Mouse (Mus musculus) c-Kit-positive CD71-negative TER-119-negative erythroid progenitor cells, embryonic 14.5 days (primary cell): ENCODE results near the gene Crip3.

ENCODE experiments used
- DNase-seq: peaks from one replicate; pipeline ENCODE4 v3.0.0-alpha.2; 2013; ENCODE audit warnings: low read depth

Gene Crip3

DNA sequence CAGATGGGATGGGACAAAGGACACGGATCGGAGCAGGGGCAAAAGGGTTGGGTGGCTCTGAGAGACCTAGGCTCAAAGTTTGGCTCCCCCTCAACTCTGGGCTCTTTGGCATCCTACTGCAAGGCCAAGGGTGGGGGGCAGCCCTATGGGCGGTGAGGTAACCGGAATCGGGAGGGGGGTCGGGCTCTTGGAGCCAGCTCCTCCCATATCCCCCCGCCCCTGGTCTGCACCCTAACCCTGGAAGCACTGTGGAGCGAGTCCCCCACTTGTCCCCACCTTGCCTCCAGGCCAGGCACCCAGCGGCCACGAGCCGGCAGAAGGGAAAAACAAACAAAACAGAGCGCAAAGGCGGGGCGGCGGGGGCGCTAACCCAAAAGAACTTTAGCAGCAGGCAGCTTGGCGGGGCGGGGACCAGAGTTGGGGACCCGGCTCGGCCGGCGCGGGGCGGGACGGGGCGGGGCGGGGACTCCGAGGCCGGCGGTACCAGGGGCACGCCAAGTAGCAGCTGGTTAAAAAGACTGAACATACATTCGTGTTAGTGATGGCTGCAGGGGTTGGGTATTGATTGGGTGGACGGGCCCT, 26.5 kb downstream of the Crip3 start:
- DNase-seq, result no peak

GRCm38 (mm10) chr17:46457791-46458190, 29.1 kb downstream of the Crip3 start:
- peak; percentile 56 for DNase-seq

DNA sequence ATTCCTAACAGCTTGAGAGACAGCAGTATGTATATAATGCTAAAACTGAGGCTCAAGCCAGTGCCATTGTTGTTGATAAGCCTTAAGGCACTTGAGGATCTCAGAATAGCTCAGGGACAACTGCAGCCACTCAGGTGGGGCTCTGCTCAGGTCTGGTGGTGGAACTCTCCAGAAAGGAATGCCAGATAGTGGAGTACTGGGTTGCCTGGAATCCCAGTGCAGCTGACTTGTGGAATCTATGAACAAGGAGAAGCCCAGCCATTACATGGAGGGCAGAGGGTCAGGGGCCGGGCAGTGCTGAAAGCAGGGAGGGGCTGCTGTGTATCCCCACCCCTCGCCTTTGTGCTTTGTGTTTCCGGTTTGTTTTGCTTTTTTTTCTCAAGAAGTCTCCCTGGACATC, 29.7 kb downstream of the Crip3 start:
- DNase-seq, result no peak

GRCm38 (mm10) chr17:46460673-46461072, 31.9 kb downstream of the Crip3 start:
- no peak for DNase-seq

DNA sequence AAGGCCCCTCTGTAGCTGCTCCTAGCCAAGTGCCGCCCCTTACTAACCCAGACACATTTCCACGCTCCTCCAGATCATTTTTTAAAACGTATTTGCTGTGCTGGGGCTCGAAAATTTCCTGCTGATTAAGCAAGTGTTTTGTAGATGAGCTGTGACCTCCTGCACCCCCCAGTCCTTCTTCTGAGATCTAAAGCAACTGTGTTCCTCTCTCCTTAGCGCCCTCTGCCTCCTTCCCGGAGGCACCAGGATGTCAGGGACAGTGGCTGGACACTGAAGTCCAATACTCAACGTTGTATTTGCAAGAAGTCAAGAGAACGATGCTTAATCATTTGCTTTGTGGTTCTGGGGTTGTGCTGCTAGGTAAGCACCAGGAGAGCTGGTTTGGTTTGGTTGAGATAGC, 32.6 kb downstream of the Crip3 start:
- DNase-seq, result no peak

DNA sequence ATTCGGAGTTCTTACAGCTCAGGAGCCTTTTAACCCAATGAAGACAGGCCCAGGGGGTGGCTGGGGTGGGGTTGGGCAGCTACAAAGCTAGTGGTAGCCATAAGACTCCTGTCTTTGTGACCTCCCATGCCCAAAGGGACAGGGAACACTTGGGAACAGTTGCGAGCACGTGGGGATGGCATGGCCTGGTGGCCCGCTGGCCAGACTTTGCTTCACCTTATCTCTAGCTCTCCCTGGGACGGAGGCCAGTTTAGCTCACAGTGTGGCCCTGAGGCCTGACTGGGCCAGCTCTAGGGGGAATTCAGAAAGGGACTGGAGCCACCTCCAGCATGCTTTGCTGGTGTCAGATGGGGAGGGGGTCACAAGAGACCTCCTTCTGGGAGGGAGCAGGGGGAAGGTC, 33.5 kb downstream of the Crip3 start:
- no peak for DNase-seq

DNA sequence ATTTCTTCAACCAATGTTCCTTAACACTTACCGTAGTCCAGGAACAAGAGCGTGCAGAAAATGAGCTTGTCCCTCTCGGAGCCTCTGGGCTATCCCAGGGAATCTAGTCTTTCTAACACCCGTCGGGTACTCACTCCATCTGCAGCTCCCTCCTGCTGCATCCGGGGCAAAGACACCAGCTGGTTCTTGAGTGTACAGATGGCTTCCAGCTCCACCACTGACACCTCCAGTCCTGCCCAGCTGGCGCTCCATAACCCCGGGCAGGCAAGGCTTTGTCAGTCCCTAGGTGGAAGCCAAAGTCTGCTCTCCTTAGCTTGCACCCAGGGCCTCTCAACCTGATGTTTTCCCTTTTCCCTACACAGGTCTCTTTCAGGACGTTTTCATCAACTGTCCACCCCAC, 39.1 kb downstream of the Crip3 start:
- no peak for DNase-seq

DNA sequence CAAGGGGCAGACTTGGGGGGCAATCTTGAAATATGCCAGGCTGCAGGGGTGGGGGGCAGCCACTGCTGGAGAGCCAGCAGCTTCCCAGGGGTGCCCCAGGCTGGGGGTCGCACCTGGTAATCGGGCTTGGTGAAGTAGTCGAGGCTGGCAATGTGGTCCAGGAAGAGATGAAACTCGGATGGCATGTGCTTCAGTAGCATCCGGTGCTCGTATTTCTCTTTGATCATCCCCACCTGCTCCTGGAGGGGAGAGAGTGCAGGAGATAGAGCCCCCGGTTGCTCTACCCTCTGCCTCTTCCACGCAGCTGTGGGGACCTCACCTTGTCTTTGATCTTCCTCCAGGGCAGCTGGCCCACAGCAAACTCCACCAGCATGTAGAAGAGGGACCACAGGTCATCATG, 47.9 kb downstream of the Crip3 start:
- DNase-seq, result no peak

DNA sequence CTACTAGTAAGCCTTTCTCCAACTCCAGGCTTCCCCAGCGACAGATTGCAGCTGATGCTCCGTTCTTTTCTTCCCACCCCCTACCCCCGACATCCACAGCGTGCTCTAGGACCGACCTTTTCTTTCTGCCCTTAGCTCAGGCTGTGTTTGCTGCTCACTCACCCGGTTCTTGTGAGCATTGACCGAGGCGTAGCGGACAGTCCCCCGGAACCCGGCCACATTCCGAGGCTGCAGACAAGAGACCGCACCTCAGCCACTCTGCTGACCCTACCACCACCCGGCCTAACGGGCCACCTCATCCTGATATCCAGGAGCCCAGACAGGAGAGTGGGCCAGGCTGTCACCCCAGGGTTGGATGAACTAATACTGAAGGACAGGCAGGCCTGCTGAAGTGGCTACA, 48.6 kb downstream of the Crip3 start:
- no peak for DNase-seq
